Mouse (Mus musculus) monocyte, adult 59 days (primary cell): ENCODE data around the gene Otud1. TPM values are rescaled to one million over a fixed set of nuclear protein-coding genes. Genes with fewer than 3 reads are reported as not detected.

Experiments
- total RNA-seq, 2 experiments: library from RNA; stranded (reverse); gene quantifications; one replicate each; pipeline ENCODE4 v1.2.4; 2023

Gene Otud1
- 10 to 100 TPM; 13.7 to 14.4 TPM for total RNA-seq

DNA sequence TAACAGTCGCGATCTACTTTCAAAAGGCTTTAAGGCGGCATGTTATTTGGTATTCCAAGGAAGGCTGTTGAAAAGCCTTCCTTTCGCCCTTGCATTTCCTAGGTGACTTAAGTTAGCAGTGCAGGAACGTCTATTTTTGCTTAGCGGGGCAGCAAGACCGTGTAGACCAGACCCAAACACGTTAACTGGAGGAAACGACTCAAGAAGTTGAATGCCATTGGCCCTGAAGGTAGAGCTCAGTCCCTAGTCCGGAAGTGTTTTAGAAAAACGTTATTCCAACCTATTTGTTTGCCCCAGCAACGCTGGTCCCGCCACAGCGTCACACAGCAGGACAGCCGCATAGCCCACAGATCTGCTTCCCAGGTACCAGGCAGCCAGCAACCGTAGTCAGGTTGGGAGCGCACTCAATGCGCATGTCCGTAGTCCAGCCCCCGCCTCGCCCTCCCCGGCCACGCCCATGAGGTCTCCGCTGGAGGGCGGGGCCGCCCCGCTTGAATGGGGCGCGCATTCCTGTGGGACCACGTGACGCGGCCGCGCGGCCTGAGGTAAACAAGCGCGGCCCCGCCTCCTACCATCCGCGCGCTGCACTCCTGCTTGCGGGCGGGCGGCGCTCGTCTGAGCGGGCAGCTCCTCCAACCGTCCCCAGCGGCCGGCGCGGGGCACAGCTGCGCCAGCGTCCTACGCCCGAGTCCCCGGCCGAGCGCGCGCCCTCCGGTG, at the start of gene Otud1:
TSS of gene Otud1 (plus strand) at position 595 of the 717 bp plus-strand sequence.

Other genes starting within 250 kb of the Otud1 start
- not detected for gene Ptf1a, start 212.1 kb upstream of the Otud1 start, total RNA-seq
- not detected for gene 4921504E06Rik, start 103.8 kb upstream of the Otud1 start, total RNA-seq